Mouse (Mus musculus) kidney, postnatal 14 days (tissue): ENCODE results near the gene 4930404N11Rik.

Experiments
- DNase-seq: peaks from one replicate; pipeline ENCODE4 v3.0.0; 2022; ENCODE audit warnings: mixed read lengths

The 4930404N11Rik gene

GRCm38 (mm10) chr10:81401521-81402226 lies 36.1 kb upstream of the 4930404N11Rik start:
- peak; percentile 90 for DNase-seq

- DNase-seq: no peak
Observed at GRCm38 (mm10) chr10:81401205-81401520, 35.5 kb upstream of the 4930404N11Rik start.

- DNase-seq: no peak
Observed at GRCm38 (mm10) chr10:81400371-81401204, 35.0 kb upstream of the 4930404N11Rik start.

- DNase-seq: no peak
Observed at GRCm38 (mm10) chr10:81399798-81400308, 34.2 kb upstream of the 4930404N11Rik start.

- DNase-seq: no peak
Observed at GRCm38 (mm10) chr10:81399296-81399695, 33.7 kb upstream of the 4930404N11Rik start.

GRCm38 (mm10) chr10:81396749-81397148 lies 31.1 kb upstream of the 4930404N11Rik start:
- DNase-seq: no peak

GRCm38 (mm10) chr10:81395865-81396264 lies 30.2 kb upstream of the 4930404N11Rik start:
- DNase-seq: no peak

- peak; percentile 77 for DNase-seq
Observed at GRCm38 (mm10) chr10:81395127-81395526, 29.5 kb upstream of the 4930404N11Rik start.

GRCm38 (mm10) chr10:81393456-81394063 lies 27.9 kb upstream of the 4930404N11Rik start:
- peak; percentile 66 for DNase-seq

GRCm38 (mm10) chr10:81392781-81393185 lies 27.2 kb upstream of the 4930404N11Rik start, which contains the start of gene Smim24:
Smim24 (plus strand) TSS chr10:81393051.
- DNase-seq: peak; percentile 82

- DNase-seq: no peak
Observed at GRCm38 (mm10) chr10:81392270-81392669, 26.7 kb upstream of the 4930404N11Rik start.

- no peak for DNase-seq
Observed at GRCm38 (mm10) chr10:81390678-81390965, 25.0 kb upstream of the 4930404N11Rik start.

GRCm38 (mm10) chr10:81389801-81390677 lies 24.4 kb upstream of the 4930404N11Rik start:
- DNase-seq: peak; percentile 81

GRCm38 (mm10) chr10:81389373-81389772 lies 23.8 kb upstream of the 4930404N11Rik start:
- DNase-seq: peak; percentile 58

GRCm38 (mm10) chr10:81388505-81389055 lies 23.0 kb upstream of the 4930404N11Rik start, which contains the start of gene Gm48552:
Gm48552 (plus strand) TSS chr10:81389005.
- no peak for DNase-seq

GRCm38 (mm10) chr10:81387716-81388115 lies 22.1 kb upstream of the 4930404N11Rik start:
- no peak for DNase-seq

- DNase-seq: no peak
Observed at GRCm38 (mm10) chr10:81385603-81386306, 20.1 kb upstream of the 4930404N11Rik start.

- no peak for DNase-seq
Observed at GRCm38 (mm10) chr10:81384605-81384982, 19.0 kb upstream of the 4930404N11Rik start.

- DNase-seq: peak; percentile 99
Observed at GRCm38 (mm10) chr10:81383802-81384604, 18.4 kb upstream of the 4930404N11Rik start, which contains the start of the genes Dohh and Gm48551. Dohh (plus strand) TSS chr10:81384428. Gm48551 (plus strand) TSS chr10:81384466.

- no peak for DNase-seq
Observed at GRCm38 (mm10) chr10:81382039-81382438, 16.4 kb upstream of the 4930404N11Rik start.
